Mouse (Mus musculus): ENCODE results near the gene Pcif1. TPM values are rescaled to one million over a fixed set of nuclear protein-coding genes. Genes with fewer than 3 reads are reported as not detected.

The Pcif1 gene
- polyA plus RNA-seq, 1 experiment from 2014 or later: 14.5 TPM

GRCm38 (mm10) chr2:164940140-164940830, 61.2 kb downstream of the Pcif1 start, which contains the start of gene Mmp9:
Gene Mmp9, plus strand, starts transcription at chr2:164940780.
- no peak within 1 kb of the TSS for H3K4me3 ChIP-seq (ENCODE audit: inconsistent target)
- WGBS (ENCODE audit: missing documents): 13% methylated on average over 10 of the region's 10 CpGs
- H3K27ac ChIP-seq: no peak within 1 kb of the TSS
- H3K36me3 ChIP-seq (ENCODE audit: inconsistent target): no peaks in the 10 kb centered on the region
- no peaks in the 10 kb centered on the region for H3K79me2 ChIP-seq (ENCODE audit: inconsistent target)

GRCm38 (mm10) chr2:164942692-164943290, 63.7 kb downstream of the Pcif1 start:
- Histone ChIP-seq H3K4me3 (ENCODE audit: inconsistent target) (no peak overlapping the region), H3K79me2 (ENCODE audit: inconsistent target) (no peaks in the 10 kb centered on the region), H3K27ac (no peak overlapping the region), H3K36me3 (ENCODE audit: inconsistent target) (no peaks in the 10 kb centered on the region)
- 0% methylated on average over 5 of the region's 5 CpGs for WGBS (ENCODE audit: missing documents)

Other genes with a start within 250 kb of the Pcif1 start
- gene Wfdc16, start 240.5 kb upstream of the Pcif1 start, polyA plus RNA-seq (2018): not detected in 3 replicates
- gene Wfdc10, start 223.3 kb upstream of the Pcif1 start, polyA plus RNA-seq (2018): not detected in 3 replicates
- not detected in 3 replicates for gene Wfdc9, start 222.7 kb upstream of the Pcif1 start, polyA plus RNA-seq (2018)
- gene Wfdc11, start 205.2 kb upstream of the Pcif1 start, polyA plus RNA-seq (2018): not detected in 3 replicates
- gene Wfdc13, start 194.2 kb upstream of the Pcif1 start, polyA plus RNA-seq (2018): not detected in 3 replicates
- gene Spint4, start 180.8 kb upstream of the Pcif1 start, polyA plus RNA-seq (2018): not detected in 3 replicates
- gene Spint5, start 164.0 kb upstream of the Pcif1 start, polyA plus RNA-seq (2018): not detected in 3 replicates
- gene Wfdc3, start 133.4 kb upstream of the Pcif1 start, polyA plus RNA-seq (2018): not detected in 3 replicates
- gene Dnttip1, start 133.3 kb upstream of the Pcif1 start, polyA plus RNA-seq (2018): 20.7 to 27.5 TPM (median 21.6 TPM) in 3 replicates
- gene Ube2c, start 109.4 kb upstream of the Pcif1 start, polyA plus RNA-seq (2018): 1.7 to 21.7 TPM (median 12.8 TPM) in 3 replicates
- not detected in 3 replicates for gene Tnnc2, start 99.3 kb upstream of the Pcif1 start, polyA plus RNA-seq (2018)
- gene Snx21, start 93.5 kb upstream of the Pcif1 start, polyA plus RNA-seq (2018): 7.1 to 8.5 TPM (median 7.3 TPM) in 3 replicates
- 9.7 to 17.7 TPM (median 17.1 TPM) in 3 replicates for gene Acot8, start 74.4 kb upstream of the Pcif1 start, polyA plus RNA-seq (2018)
- 3.3 to 3.6 TPM (median 3.4 TPM) in 3 replicates for gene Zswim3, start 74.2 kb upstream of the Pcif1 start, polyA plus RNA-seq (2018)
- gene Zswim1, start 56.6 kb upstream of the Pcif1 start, polyA plus RNA-seq (2018): 4.8 to 5.4 TPM (median 5.2 TPM) in 3 replicates
- 0.80 TPM in 1 of 3 replicates, not detected in the others for gene Spata25, start 50.8 kb upstream of the Pcif1 start, polyA plus RNA-seq (2018)
- gene Ctsa, start 46.4 kb upstream of the Pcif1 start, polyA plus RNA-seq (2018): 1,416 to 1,739 TPM (median 1,652 TPM) in 3 replicates
- gene Neurl2, start 45.8 kb upstream of the Pcif1 start, polyA plus RNA-seq (2018): 3.9 to 17.8 TPM (median 7.7 TPM) in 3 replicates
- 538 to 865 TPM (median 584 TPM) in 3 replicates for gene Pltp, start 21.6 kb upstream of the Pcif1 start, polyA plus RNA-seq (2018)
- 6.8 to 9.1 TPM (median 7.0 TPM) in 3 replicates for gene Zfp335, start 32.5 kb downstream of the Pcif1 start, polyA plus RNA-seq (2018)
- gene Mmp9, start 61.5 kb downstream of the Pcif1 start, polyA plus RNA-seq (2018): 0.22 to 2.2 TPM (median 0.77 TPM) in 3 replicates
- gene Slc12a5, start 81.5 kb downstream of the Pcif1 start, polyA plus RNA-seq (2018): not detected in 3 replicates
- 20.5 to 27.6 TPM (median 25.1 TPM) in 3 replicates for gene Ncoa5, start 155.6 kb downstream of the Pcif1 start, polyA plus RNA-seq (2018)
- gene Cd40, start 176.3 kb downstream of the Pcif1 start, polyA plus RNA-seq (2018): 6.5 to 14.8 TPM (median 7.5 TPM) in 3 replicates
- not detected in 3 replicates for gene 1700025C18Rik, start 211.4 kb downstream of the Pcif1 start, polyA plus RNA-seq (2018)